Mouse (Mus musculus) right cerebral cortex, postnatal 10 days (tissue): ENCODE results near the gene Impg1.

ENCODE experiments used
- DNase-seq, 2 experiments: peaks; one replicate each; pipeline ENCODE4 v3.0.0; 2021; ENCODE audit warnings: low spot score in 2 of 2

Gene Impg1

DNA sequence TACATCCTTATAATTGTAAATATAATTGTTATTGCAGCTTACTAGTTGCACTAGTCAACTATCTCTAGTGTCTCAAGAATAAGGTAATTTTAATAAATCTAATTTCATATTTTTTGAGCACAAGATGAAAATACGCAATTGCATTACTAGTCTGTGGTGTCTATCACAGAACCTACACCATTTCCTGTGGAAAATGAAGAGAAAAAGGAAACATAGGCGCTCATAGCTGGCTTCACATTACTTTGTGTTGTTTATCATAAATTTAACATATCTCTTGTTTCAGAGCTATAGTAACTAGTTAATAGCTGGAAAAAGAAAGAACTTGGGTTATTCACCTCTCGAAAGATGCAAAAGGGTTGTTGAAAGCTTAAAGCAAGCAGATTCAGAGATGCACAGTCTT, 182.9 kb downstream of the Impg1 start:
- DNase-seq = no peak

DNA sequence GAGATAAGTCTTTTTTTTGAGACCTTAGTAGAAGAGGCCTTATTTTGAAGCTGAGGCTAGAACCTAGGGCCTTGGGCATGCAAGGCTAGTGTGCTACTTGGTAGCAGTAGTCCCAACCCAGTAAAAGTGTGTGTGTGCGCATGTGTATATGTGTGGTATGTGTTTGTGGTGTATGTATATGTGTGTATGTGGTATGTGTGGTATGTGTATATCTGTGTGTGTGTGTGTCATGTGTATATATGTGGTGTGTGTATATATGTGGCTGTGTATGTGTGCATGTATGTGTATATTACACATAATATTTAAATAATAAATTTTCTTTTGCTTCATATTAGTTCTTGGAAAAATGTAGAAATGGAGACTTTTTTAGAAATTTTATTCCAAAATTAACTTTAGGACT, 184.6 kb downstream of the Impg1 start:
- no peak for DNase-seq

DNA sequence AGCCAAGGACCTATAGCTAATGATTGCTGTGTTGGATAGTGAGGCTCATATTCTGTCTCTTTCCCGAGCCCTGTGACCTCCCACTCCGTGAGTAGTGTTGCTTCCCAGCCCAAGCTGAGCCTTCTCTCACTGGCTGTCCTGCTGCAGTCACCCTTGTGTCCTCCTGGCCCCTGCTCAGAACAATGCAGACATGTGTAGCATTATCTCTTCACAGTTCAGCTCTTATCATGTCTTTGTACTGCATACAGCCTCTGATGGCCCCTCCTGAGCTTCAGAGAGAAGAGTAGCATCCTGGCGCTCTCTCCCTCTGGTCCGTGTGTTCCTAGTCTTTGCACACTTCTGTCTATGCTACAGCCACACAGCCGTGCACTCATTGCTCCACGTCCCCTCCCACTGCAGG, 187.5 kb downstream of the Impg1 start:
- DNase-seq = no peak

DNA sequence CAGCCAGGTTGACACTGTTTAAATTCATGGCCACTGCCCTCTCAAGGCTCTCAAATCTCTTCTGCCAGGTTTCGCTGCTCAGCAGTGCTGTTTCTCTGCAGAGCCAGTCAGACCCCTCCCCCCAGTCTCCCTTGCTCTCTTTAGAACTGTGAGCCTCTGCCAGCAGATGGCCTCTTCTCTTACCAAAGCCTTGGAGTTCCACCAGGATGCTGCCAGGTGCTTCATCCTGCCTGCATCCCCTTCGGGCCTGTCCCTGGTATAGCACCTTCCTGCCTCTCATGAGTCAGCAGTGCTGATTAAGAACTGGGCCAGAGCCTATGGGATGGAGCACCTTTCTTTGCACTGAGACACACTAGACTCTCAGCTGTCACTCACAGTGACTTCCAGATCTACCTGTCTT, 188.1 kb downstream of the Impg1 start:
- DNase-seq = peak in 1 of 2 experiments; percentile 28

DNA sequence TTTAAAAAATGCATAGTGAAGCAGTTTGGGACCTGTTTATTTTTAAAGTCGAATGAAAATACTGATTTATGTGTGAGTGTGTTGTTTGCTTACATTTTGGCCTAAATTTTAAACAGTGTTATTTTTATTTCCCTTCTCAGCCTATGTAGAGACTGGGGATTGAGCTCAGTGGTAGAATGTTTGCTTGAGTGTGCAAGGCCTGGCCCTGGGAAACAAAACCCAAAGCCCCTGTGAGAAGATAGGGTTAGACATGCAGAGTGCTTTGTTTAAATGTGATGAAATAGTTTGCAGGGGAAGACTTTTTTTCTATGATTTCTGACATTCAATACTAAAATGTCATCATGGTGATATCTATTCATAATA, 189.5 kb downstream of the Impg1 start:
- DNase-seq = no peak

DNA sequence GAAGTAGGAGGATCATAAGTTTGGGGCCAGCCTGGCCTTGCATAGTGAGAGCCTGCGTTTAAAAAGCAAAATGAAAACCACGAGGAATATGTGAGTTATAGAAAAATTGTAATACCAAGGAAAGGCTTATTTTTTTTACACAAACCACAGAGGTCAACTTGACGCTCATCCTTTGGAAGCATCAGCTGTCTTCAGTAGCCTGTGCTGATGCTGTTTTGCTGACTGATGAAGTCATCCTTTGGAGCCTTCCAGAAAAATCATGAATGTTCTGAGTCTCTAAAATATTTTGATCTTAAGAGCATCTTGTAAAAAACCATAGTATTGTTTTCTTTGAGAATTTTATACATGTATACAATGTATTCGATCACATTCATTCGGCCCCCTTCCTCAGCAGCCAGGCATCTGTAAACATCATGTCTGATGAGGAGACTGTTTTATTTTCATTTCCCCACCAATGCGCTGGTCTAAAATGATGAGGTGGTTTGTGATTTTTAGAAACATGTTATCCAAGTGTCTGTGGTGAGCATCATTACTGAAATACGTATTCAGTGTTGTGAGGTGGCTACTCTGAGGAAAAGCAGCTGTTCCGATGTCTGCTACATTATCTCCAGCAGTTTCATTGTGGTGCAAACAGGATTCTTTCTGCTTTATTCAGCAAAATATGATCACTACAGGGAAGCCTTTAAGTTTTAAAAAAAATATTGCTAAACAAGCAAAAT, 190.1 kb downstream of the Impg1 start:
- DNase-seq = no peak

DNA sequence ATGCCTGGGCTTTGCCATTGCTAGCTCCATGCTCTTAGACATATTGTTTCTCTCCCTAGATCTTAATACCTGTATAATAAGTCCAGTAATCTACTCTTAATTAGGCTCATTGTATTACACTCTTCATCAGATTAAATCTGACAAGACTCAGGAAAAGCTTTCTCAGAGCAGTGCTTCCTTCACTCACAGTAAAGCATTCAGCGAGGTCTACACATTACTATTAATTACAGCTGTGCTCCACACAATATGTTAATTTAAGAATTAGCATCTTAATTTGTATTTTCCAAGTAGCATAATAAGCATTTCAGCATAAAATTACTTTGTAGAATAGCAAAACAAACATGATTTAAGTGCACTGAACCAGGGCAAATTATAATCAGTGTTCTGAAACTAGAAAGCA, 192.3 kb downstream of the Impg1 start:
- DNase-seq = no peak

DNA sequence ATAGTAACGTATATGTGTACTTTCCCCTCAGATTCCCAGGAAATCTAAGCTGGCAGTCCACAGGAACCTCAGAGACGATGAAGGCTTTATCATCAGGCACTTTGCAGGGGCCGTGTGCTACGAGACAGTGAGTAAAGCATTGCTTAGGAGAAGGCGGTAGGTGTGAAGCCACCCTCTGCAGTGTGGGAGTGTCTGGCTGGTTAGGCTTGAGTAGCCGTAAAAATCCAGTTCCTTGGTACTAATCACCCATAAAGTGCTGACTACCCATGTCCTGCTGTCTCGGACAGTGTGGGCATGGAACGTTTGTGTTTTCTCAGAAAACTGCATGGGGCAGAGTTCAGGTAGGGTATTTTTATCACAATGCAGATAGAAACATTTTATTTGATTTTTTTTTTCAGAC, 195.7 kb downstream of the Impg1 start:
- no peak for DNase-seq

DNA sequence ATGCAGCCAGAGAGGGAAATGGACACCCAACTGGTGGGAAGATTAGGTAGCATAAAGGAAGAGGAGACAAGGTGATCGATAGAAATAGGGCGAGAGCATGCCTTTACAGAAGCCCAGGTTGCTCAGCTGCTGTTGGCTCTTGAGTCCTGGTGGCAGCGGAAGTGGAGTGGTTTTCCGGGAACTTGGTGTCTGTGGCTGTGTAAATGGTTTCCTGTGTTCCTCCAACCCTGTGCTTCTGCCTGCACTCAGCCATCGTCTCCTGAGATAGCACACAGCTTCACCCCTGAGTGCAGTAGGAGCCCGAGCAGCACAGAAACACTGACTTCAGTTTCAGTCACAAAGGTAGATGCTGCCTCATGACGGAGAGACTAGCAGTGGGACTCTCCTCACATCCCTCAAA, 198.8 kb downstream of the Impg1 start:
- no peak for DNase-seq

DNA sequence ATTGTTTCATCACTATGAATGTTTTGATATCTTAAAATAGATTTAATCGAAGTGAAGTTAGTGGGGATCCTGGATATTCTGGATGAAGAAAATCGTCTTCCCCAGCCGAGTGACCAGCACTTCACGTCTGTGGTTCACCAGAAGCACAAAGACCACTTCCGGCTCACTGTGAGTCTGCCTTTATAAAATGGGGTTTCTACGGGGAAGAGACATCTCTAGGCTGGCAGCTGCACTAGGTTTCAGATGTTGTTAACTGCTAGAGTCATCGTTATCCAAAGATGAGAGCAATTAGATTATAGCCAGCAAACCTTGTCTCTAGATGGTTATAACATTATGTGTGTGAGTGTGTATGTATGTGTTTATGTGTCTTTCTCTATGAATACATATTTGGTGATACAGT, 199.2 kb downstream of the Impg1 start:
- DNase-seq = no peak
